Mouse (Mus musculus) heart, postnatal 36 days (tissue): ENCODE data around the gene Olfr551. TPM values are rescaled to one million over a fixed set of nuclear protein-coding genes. Genes with fewer than 3 reads are reported as not detected.
"Not testable (repeated sequence)": the region's sequence is repeated elsewhere in the genome, so short reads cannot be mapped to it uniquely, and the experiment has no call there.

ENCODE experiments used
- DNase-seq, 2 experiments: peaks; one replicate each; pipeline ENCODE4 v3.0.0; 2021 to 2022
- intact Hi-C: fragments of 180-260 bp; cut with DNase I; formaldehyde crosslinking; loops from one replicate; pipeline ENCODE4 v1.15.1; 2025
- total RNA-seq, 2 experiments: library from RNA; stranded (reverse); gene quantifications; 2 replicates each; pipeline ENCODE4 v1.2.3; 2021

The Olfr551 gene
- total RNA-seq, result not detected

- intact Hi-C loops, result no loop called here
These were observed at the start of gene Olfr551 for GRCm38 (mm10) chr7:102591786-102592185. Gene Olfr551 (minus strand): TSS chr7:102591886.

GRCm38 (mm10) chr7:102638132-102638531, 46.4 kb upstream of the Olfr551 start, which contains the start of gene Olfr554:
Gene Olfr554 (plus strand): TSS chr7:102638432.
- no peak for DNase-seq
- intact Hi-C loops, result no loop called here

More at GRCm38 (mm10) chr7:102591786-102592185, at the start of gene Olfr551:
- DNase-seq, result no peak

GRCm38 (mm10) chr7:102636665-102637064, 45.0 kb upstream of the Olfr551 start:
- intact Hi-C loops, result loop anchor here (1.0 kb wide), 2 partner anchors 123 to 128 kb away; no protein-coding TSS in a partner anchor
- peak; percentile 38 to 43 for DNase-seq

GRCm38 (mm10) chr7:102620368-102620767, 28.7 kb upstream of the Olfr551 start:
- not testable (repeated sequence) for DNase-seq

GRCm38 (mm10) chr7:102619608-102620007, 27.9 kb upstream of the Olfr551 start:
- intact Hi-C loops, result no loop called here

More at GRCm38 (mm10) chr7:102620368-102620767, 28.7 kb upstream of the Olfr551 start:
- intact Hi-C loops, result not testable (repeated sequence)

GRCm38 (mm10) chr7:102618118-102618517, 26.4 kb upstream of the Olfr551 start, which contains the start of gene Olfr553:
Gene Olfr553 (minus strand): TSS chr7:102618218.
- no peak for DNase-seq
- intact Hi-C loops, result no loop called here

More at GRCm38 (mm10) chr7:102619608-102620007, 27.9 kb upstream of the Olfr551 start:
- peak; percentile 8 to 9 for DNase-seq

GRCm38 (mm10) chr7:102597378-102598031, 5.8 kb upstream of the Olfr551 start, which contains the start of gene Olfr552:
Gene Olfr552 (plus strand): TSS chr7:102597770.
- intact Hi-C loops, result no loop called here
- DNase-seq, result no peak

- DNase-seq, result no peak
- intact Hi-C loops, result no loop called here
These were observed 15.7 kb downstream of the Olfr551 start for GRCm38 (mm10) chr7:102575998-102576397.

- intact Hi-C loops, result no loop called here
- no peak for DNase-seq
These were observed 18.4 kb downstream of the Olfr551 start for GRCm38 (mm10) chr7:102573174-102573830.

GRCm38 (mm10) chr7:102571142-102571541, 20.5 kb downstream of the Olfr551 start, which contains the start of gene Olfr550:
Gene Olfr550 (plus strand): TSS chr7:102571442.
- DNase-seq, result no peak
- intact Hi-C loops, result no loop called here

- intact Hi-C loops, result loop anchor here (5.0 to 10.0 kb wide), 2 partner anchors 116 to 301 kb away; partner anchors contain the start of gene Stim1
- DNase-seq, result no peak
These were observed 25.5 kb downstream of the Olfr551 start for GRCm38 (mm10) chr7:102566219-102566618.

GRCm38 (mm10) chr7:102564999-102565997, 26.4 kb downstream of the Olfr551 start, which contains the start of gene Trim21:
Gene Trim21 (minus strand): TSS chr7:102565486.
- DNase-seq, result peak; percentile 84 to 87
- intact Hi-C loops, result loop anchor here (5.0 to 10.0 kb wide), 2 partner anchors 117 to 300 kb away; partner anchors contain the start of gene Stim1

GRCm38 (mm10) chr7:102553279-102553678, 38.4 kb downstream of the Olfr551 start:
- intact Hi-C loops, result no loop called here
- no peak for DNase-seq

GRCm38 (mm10) chr7:102549570-102549969, 42.1 kb downstream of the Olfr551 start, which contains the start of gene Olfr549:
Gene Olfr549 (plus strand): TSS chr7:102549870.
- intact Hi-C loops, result no loop called here
- DNase-seq, result no peak

- no peak for DNase-seq
- intact Hi-C loops, result no loop called here
These were observed 50.4 kb downstream of the Olfr551 start for GRCm38 (mm10) chr7:102541251-102541650.

- DNase-seq, result no peak
- intact Hi-C loops, result no loop called here
These were observed 51.1 kb downstream of the Olfr551 start, which contains the start of gene Olfr548-ps1 for GRCm38 (mm10) chr7:102540596-102540995. Gene Olfr548-ps1 (plus strand): TSS chr7:102540896.

- intact Hi-C loops, result no loop called here
These were observed 57.2 kb downstream of the Olfr551 start, which contains the start of gene Olfr547 for GRCm38 (mm10) chr7:102534449-102534848. Gene Olfr547 (plus strand): TSS chr7:102534749.

More at GRCm38 (mm10) chr7:102534449-102534848, 57.2 kb downstream of the Olfr551 start, which contains the start of gene Olfr547:
- DNase-seq, result no peak
